Mouse (Mus musculus) naive thymus-derived CD4-positive, alpha-beta T cell, adult 2 months (primary cell): ENCODE data around the gene Apoc3.

Experiments
- DNase-seq: peaks from one replicate; pipeline ENCODE4 v3.0.0-alpha.2; 2011; ENCODE audit warnings: low read depth

The Apoc3 gene

GRCm38 (mm10) chr9:46229573-46230449, 5.6 kb downstream of the Apoc3 start:
- peak; percentile 67 for DNase-seq

GRCm38 (mm10) chr9:46228491-46228890, 6.9 kb downstream of the Apoc3 start, which contains the start of gene Apoa1:
Apoa1 (plus strand) TSS chr9:46228580.
- no peak for DNase-seq

GRCm38 (mm10) chr9:46227064-46227614, 8.3 kb downstream of the Apoc3 start:
- DNase-seq: no peak

- no peak for DNase-seq
These were observed 10.3 kb downstream of the Apoc3 start for GRCm38 (mm10) chr9:46224945-46225660.

GRCm38 (mm10) chr9:46224101-46224500, 11.3 kb downstream of the Apoc3 start:
- DNase-seq: no peak

- no peak for DNase-seq
These were observed 12.3 kb downstream of the Apoc3 start for GRCm38 (mm10) chr9:46223090-46223489.

GRCm38 (mm10) chr9:46218176-46218575, 17.3 kb downstream of the Apoc3 start:
- DNase-seq: no peak

- DNase-seq: no peak
These were observed 18.5 kb downstream of the Apoc3 start for GRCm38 (mm10) chr9:46216744-46217470.

GRCm38 (mm10) chr9:46215338-46216322, 19.8 kb downstream of the Apoc3 start:
- no peak for DNase-seq

- no peak for DNase-seq
These were observed 20.5 kb downstream of the Apoc3 start for GRCm38 (mm10) chr9:46214946-46215337.

- DNase-seq: no peak
These were observed 21.2 kb downstream of the Apoc3 start for GRCm38 (mm10) chr9:46214276-46214675.

- no peak for DNase-seq
These were observed 25.0 kb downstream of the Apoc3 start for GRCm38 (mm10) chr9:46210473-46210872.

- DNase-seq: no peak
These were observed 26.9 kb downstream of the Apoc3 start for GRCm38 (mm10) chr9:46208401-46208974.

GRCm38 (mm10) chr9:46207501-46207869, 28.0 kb downstream of the Apoc3 start:
- no peak for DNase-seq

- no peak for DNase-seq
These were observed 28.5 kb downstream of the Apoc3 start for GRCm38 (mm10) chr9:46206834-46207500.

GRCm38 (mm10) chr9:46199609-46200008, 35.8 kb downstream of the Apoc3 start:
- no peak for DNase-seq

- no peak for DNase-seq
These were observed 36.5 kb downstream of the Apoc3 start for GRCm38 (mm10) chr9:46198936-46199335.

GRCm38 (mm10) chr9:46198461-46198860, 37.0 kb downstream of the Apoc3 start:
- DNase-seq: no peak

GRCm38 (mm10) chr9:46196699-46197169, 38.7 kb downstream of the Apoc3 start:
- no peak for DNase-seq

GRCm38 (mm10) chr9:46194809-46195208, 40.6 kb downstream of the Apoc3 start:
- no peak for DNase-seq
